Mouse (Mus musculus) cortical plate, adult 2 months (tissue): ENCODE results near the gene Smyd1. TPM values are rescaled to one million over a fixed set of nuclear protein-coding genes. Genes with fewer than 3 reads are reported as not detected.
"Not testable (repeated sequence)": the region's sequence is repeated elsewhere in the genome, so short reads cannot be mapped to it uniquely, and the experiment has no call there.

Source experiments
- H3K27ac ChIP-seq: fragments of 200-500 bp; 2 replicates; pipeline ENCODE4 v1.5.1; 2012; ENCODE audit warnings: low read length, control low read depth, inconsistent platforms; ENCODE audit not compliant: insufficient read depth
- H3K4me1 ChIP-seq: fragments of 200-500 bp; 2 replicates; pipeline ENCODE4 v1.6.1; 2011; ENCODE audit warnings: low read length; ENCODE audit not compliant: control insufficient read depth, insufficient read depth
- H3K4me3 ChIP-seq: fragments of 200-500 bp; 2 replicates; pipeline ENCODE4 v1.5.1; 2011; ENCODE audit warnings: mild to moderate bottlenecking, low read length, control low read depth; ENCODE audit not compliant: insufficient read depth
- CTCF ChIP-seq: fragments of 200-500 bp; IDR thresholded peaks from 2 replicates; pipeline ENCODE4 v1.5.1; 2011; ENCODE audit warnings: mild to moderate bottlenecking, control low read depth, low read length; ENCODE audit not compliant: insufficient read depth; ENCODE audit errors: extremely low read depth
- POLR2A ChIP-seq: fragments of 200-500 bp; IDR thresholded peaks from 2 replicates; pipeline ENCODE4 v1.6.1; 2011; ENCODE audit warnings: mild to moderate bottlenecking, low read length, control low read depth; ENCODE audit not compliant: insufficient read depth; ENCODE audit errors: extremely low read depth
- polyA plus RNA-seq: library from polyadenylated mRNA; depleted of rRNA; stranded (reverse); fragments of >200 nt; gene quantifications from 2 replicates; pipeline ENCODE4 v1.2.3, GENCODE M21; 2012

Gene Smyd1
- polyA plus RNA-seq, 1 experiment = 1.9 TPM

DNA sequence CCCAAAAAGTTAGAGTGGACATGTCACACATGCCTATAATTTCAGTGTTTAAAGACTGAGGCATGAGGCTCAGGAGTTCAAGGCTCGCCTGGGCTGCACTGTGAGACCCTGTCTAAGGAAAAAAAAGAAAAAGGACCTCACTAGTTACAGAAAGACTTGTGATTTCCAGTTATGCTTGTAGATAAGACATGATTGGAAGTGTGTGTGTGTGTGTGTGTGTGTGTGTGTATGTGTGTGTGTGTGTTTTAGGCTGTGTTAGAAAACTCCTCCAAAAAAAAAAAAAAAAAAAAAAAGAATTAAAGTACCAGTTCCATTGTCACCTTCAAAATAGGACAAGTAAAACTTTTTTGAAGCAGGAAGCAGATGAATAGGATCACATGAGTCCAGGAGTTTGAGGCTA is 47.4 kb downstream of the Smyd1 start:
- TF ChIP-seq POLR2A (no peak), CTCF (no peak)
- no peak overlapping the region for H3K27ac ChIP-seq
- H3K4me1 ChIP-seq = peaks cover 3% of the 10 kb centered on the region; the same call in 1 of the 2 replicates
- no peak overlapping the region for H3K4me3 ChIP-seq

GRCm38 (mm10) chr6:71273715-71274114 is 48.3 kb downstream of the Smyd1 start:
- H3K27ac ChIP-seq = no peak overlapping the region
- H3K4me1 ChIP-seq = peaks cover 3% of the 10 kb centered on the region; the same call in 1 of the 2 replicates
- no peak overlapping the region for H3K4me3 ChIP-seq
- TF ChIP-seq CTCF (no peak), POLR2A (no peak)

GRCm38 (mm10) chr6:71272316-71272741 is 49.7 kb downstream of the Smyd1 start:
- Histone ChIP-seq H3K4me1 (peaks cover 3% of the 10 kb centered on the region; the same call in 1 of the 2 replicates), H3K4me3 (peak overlapping the region; percentile 71), H3K27ac (peak overlapping the region; percentile 98; the same call in 1 of the 2 replicates)
- TF ChIP-seq POLR2A (no peak), CTCF (no peak)

DNA sequence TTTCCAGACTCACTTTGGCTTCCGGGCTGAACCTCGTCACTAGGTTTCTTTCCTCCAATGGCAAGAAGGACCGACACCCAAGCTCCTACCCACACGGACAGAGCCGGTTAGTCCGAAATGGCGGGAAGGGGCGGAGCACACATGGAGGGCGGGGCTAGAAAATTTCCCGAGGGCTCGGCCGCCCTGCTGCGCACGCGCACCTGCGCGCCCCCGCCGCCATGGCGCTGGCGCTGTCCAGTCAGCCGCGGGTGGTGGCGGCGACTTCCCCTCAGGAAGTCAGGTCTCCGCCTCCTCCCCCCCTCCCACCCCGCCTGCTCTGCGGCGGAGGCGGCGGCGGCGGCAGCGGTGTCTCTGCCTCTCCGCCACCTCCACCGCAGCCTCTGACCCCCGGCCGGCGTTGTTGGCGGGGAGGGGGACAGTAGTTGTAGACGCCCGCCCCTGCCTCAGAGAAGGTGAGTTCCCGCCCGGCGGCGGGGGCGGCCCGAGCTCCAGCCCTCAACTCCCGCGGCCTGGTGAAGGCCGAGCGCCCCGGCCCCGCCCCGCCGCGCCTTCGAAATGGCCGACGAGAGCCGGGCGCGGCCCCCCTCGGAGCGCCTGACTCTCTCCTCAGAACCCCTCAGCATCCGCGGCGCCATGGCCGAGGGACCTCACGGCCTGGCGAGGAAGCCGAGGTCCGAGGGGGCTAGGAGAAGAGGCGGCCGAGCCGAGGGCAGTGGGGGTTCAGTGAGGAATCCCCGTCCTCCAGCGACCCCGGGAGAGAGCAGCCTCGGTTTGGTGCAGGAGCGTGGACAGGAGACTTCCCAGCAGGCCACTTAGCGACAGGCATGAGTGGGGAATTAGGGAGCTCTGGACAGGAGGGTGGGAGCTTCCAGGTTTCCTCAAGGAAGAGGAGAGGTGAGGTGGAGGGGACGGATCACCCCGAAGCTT is 50.4 kb downstream of the Smyd1 start, which contains the start of gene Krcc1:
Krcc1 (plus strand) TSS at position 289 of the 927 bp plus-strand sequence.
- peak within 1 kb of the TSS; percentile 98 for H3K27ac ChIP-seq
- TF ChIP-seq CTCF (no peak), POLR2A (peak; percentile 76; the same call in 1 of the 2 replicates)
- peak within 1 kb of the TSS; percentile 71 for H3K4me3 ChIP-seq
- H3K4me1 ChIP-seq = peaks cover 3% of the 10 kb centered on the region; the same call in 1 of the 2 replicates

GRCm38 (mm10) chr6:71271057-71271388 is 51.0 kb downstream of the Smyd1 start:
- Histone ChIP-seq H3K27ac (no peak overlapping the region), H3K4me1 (peaks cover 3% of the 10 kb centered on the region; the same call in 1 of the 2 replicates), H3K4me3 (peak overlapping the region; percentile 71)
- TF ChIP-seq POLR2A = no peak
- no peak for TF ChIP-seq CTCF

DNA sequence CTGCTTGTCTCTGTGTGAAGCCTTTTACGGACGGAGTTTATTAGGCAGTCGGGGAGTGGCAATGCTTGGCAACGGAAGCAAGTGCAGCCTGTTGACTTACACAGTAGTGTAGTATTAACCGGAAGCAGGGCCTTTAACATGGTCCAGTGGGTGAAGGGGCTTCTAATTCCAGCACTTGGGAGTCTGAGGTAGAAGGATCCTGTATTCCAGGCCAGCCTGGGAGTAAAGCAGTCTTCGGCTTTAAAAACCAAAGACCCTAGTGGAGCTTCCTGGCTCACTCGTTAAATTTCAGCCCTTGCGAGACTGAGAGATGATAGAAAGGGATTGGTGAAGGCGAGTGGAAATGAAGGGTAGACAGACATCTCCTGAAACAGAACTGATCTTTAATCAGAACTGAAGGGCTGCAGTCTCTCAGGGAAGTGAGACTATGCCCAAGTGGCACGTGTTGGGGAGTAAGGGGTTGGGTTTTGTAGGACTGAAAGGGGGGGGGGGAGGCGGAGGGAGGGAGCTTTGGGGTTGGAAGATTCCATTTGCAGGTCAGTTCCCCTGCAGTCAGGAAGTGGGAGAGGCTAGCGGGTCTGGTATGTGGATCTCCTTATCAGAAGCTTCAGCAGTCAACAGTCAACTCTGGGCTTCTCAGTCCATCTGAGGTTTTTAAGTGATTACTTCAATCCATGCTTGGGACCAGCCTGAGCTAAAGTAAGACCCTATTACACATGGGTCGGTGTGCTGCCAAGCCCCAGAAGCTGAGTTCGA is 51.6 kb downstream of the Smyd1 start:
- H3K27ac ChIP-seq = no peak overlapping the region
- H3K4me3 ChIP-seq = peak overlapping the region; percentile 71
- TF ChIP-seq POLR2A = no peak
- TF ChIP-seq CTCF = no peak
- H3K4me1 ChIP-seq = peaks cover 3% of the 10 kb centered on the region; the same call in 1 of the 2 replicates

DNA sequence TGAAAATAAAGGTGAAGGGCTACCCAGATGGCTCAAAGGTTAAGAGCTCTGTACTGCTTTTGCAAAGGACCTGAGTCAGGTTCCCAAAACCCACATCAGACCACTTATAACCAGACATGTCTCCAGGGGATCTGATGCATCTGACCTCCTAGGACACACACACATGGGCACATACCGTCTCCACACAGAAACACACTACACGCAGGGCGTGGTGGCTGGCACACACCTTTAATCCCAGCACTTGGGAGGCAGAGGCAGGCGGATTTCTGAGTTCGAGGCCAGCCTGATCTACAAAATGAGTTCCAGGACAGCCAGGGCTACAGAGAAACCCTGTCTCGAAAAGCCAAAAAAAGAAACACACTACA is 52.4 kb downstream of the Smyd1 start:
- not testable (repeated sequence) for H3K4me3 ChIP-seq, H3K4me1 ChIP-seq, H3K27ac ChIP-seq

GRCm38 (mm10) chr6:71268929-71269685 is 52.9 kb downstream of the Smyd1 start:
- peaks cover 3% of the 10 kb centered on the region; the same call in 1 of the 2 replicates for H3K4me1 ChIP-seq
- H3K4me3 ChIP-seq = no peak overlapping the region
- no peak for TF ChIP-seq CTCF
- TF ChIP-seq POLR2A = no peak
- H3K27ac ChIP-seq = no peak overlapping the region

DNA sequence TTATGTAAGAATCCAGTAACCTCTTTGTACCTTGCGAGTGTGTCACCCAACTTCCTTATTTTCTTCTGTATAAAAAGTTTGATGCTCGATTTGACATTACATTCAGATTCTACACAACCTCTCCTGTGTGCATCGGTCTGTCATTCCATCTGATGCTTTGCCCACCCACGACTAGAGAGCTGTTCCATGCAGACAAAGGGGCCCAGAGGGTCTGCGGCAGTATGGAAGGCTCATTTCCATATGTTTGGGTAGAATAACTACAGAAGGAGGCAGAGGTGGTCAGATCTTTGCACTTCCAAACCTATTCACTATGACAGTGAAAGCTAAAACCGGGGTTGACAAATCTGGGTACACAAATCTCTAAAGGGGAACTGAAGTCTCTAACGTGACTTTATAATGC is 54.4 kb downstream of the Smyd1 start:
- not testable (repeated sequence) for H3K4me1 ChIP-seq, H3K4me3 ChIP-seq, H3K27ac ChIP-seq
